Mouse (Mus musculus): ENCODE measurements at regions not wholly inside any gene's neighbourhood (a gene's known extent, or its start where the extent isn't known, plus 50 kb on each side); places are given as distances from the start of the nearest gene placed in this dataset.

DNA sequence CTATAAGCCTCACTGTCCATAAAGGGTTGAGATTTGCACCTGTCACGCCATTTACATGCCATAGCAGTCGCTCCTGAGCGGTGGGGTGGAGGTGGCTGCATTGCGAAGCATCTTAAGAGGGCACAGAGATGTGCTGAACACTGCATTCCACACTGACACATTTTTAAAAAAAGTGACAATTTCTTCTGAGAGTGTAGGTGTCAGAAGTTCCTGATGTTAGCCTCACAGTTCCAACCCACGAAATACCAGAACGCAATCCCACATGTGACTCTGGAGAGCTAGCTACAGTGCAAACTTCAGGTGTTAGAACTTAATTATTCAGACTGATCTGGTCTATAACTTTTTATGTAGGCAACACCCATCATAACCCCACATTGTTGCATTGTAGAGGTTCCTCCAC is 369.8 kb upstream of the Arglu1 start:
- TF ChIP-seq POLR2A (IDR thresholded peaks at IDR 0.05; ENCODE audit: low read depth, low read length), result no peak
- TF ChIP-seq CTCF (IDR thresholded peaks at IDR 0.05; ENCODE audit: borderline replicate concordance, insufficient read depth, low read length), result no peak
